Mouse (Mus musculus) layer of hippocampus, adult 8-10 months (tissue): ENCODE measurements at regions not wholly inside any gene's neighbourhood (a gene's known extent, or its start where the extent isn't known, plus 50 kb on each side); places are given as distances from the start of the nearest gene placed in this dataset.
A peak's percentile ranks its signal among the peaks of the same experiment; 100 is the strongest.

Experiments used
- DNase-seq, 2 experiments: peaks; one replicate each; pipeline ENCODE4 v3.0.0; 2022; ENCODE audit warnings: low spot score in 2 of 2

GRCm38 (mm10) chr13:70124860-70125545 is 322.8 kb downstream of the Med10 start:
- DNase-seq = no peak

GRCm38 (mm10) chr13:70127310-70127709 is 325.1 kb downstream of the Med10 start:
- no peak for DNase-seq

- DNase-seq = no peak
Observed at GRCm38 (mm10) chr13:70134544-70134943, 332.3 kb downstream of the Med10 start.

- DNase-seq = no peak
Observed at GRCm38 (mm10) chr13:70136209-70136608, 334.0 kb downstream of the Med10 start.

GRCm38 (mm10) chr13:70144461-70144860 is 342.3 kb downstream of the Med10 start:
- DNase-seq = no peak

GRCm38 (mm10) chr13:70145466-70145865 is 343.3 kb downstream of the Med10 start:
- no peak for DNase-seq

GRCm38 (mm10) chr13:70149041-70149898 is 347.1 kb downstream of the Med10 start:
- DNase-seq = no peak

- DNase-seq = no peak
Observed at GRCm38 (mm10) chr13:70149899-70150184, 347.6 kb downstream of the Med10 start.

GRCm38 (mm10) chr13:70153062-70153461 is 350.9 kb downstream of the Med10 start:
- DNase-seq = no peak

GRCm38 (mm10) chr13:70155596-70155995 is 353.4 kb downstream of the Med10 start:
- no peak for DNase-seq

GRCm38 (mm10) chr13:70156975-70157588 is 354.9 kb downstream of the Med10 start:
- DNase-seq = no peak

GRCm38 (mm10) chr13:70159065-70159464 is 356.9 kb downstream of the Med10 start:
- DNase-seq = no peak

- DNase-seq = peak; percentile 66 to 68
Observed at GRCm38 (mm10) chr13:70159604-70160003, 357.4 kb downstream of the Med10 start.

- no peak for DNase-seq
Observed at GRCm38 (mm10) chr13:70162115-70162514, 359.9 kb downstream of the Med10 start.

- no peak for DNase-seq
Observed at GRCm38 (mm10) chr13:70165511-70166225, 363.5 kb downstream of the Med10 start.

GRCm38 (mm10) chr13:70167747-70168146 is 365.6 kb downstream of the Med10 start:
- no peak for DNase-seq

GRCm38 (mm10) chr13:70168906-70169305 is 366.7 kb downstream of the Med10 start:
- no peak for DNase-seq

- DNase-seq = no peak
Observed at GRCm38 (mm10) chr13:70177066-70177465, 374.9 kb downstream of the Med10 start.

- no peak for DNase-seq
Observed at GRCm38 (mm10) chr13:70178073-70178491, 375.9 kb downstream of the Med10 start.

GRCm38 (mm10) chr13:70190978-70191377 is 388.8 kb downstream of the Med10 start:
- no peak for DNase-seq

GRCm38 (mm10) chr13:70192101-70193025 is 390.2 kb downstream of the Med10 start:
- DNase-seq = peak; percentile 44 to 50
